Mouse (Mus musculus): ENCODE measurements around the gene Slc25a24.

- TF ChIP-seq POLR2A (IDR thresholded peaks at IDR 0.05; ENCODE audit: insufficient read depth, low read depth, low read length), result no peak
- TF ChIP-seq CTCF (IDR thresholded peaks at IDR 0.05; ENCODE audit: insufficient read depth, low read depth, low read length), result no peak
These were observed 76.3 kb downstream of the Slc25a24 start for GRCm38 (mm10) chr3:109199280-109199679.

Data from olfactory bulb, adult 2 months (tissue).